Mouse (Mus musculus) erythroblast, embryonic 14.5 days (primary cell): Measurements from ENCODE around the gene Glud1.

Experiments
- GATA1 ChIP-seq: IDR thresholded peaks from 2 replicates; pipeline ENCODE4 v1.6.1; 2012; ENCODE audit warnings: low read length, inconsistent platforms, mixed read lengths
- TAL1 ChIP-seq: IDR thresholded peaks from 3 replicates; pipeline ENCODE4 v1.6.1; 2012; ENCODE audit warnings: low read length, inconsistent platforms, mixed read lengths

DNA sequence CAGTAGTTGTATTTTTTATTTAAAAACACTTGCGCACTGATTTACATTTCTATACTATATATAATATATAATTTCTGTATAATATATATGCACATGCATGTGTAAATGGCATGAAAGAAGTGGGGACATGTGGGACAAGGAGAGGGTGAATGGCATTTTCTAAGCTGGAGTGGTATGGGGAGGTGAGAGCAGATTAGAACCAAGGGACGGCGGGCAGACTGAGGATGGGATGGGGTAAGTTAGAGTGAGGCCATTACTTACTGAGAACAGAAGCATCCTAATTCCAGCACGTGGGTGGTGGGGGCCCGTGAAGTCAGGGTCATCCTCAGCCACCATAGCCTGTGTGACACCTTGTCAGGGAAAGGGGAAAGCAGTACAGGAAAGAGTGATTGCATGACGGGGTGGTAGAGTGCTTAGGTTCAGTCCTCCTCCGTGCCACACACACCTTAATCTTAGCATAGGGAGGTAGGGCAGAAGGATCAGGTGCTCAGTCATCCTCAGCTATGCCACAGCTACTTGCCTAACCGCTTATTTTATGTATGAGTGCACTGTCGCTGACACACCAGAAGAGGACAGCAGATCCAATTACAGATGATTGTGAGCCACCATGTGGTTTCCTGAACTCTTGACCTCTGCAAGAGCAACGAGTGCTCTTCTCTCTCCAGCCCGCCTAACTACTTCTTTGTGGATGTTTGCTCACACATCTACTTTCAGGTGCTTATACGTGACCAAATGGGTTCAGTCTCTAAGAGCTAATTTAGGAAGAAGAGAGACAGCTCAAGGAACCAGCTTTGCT lies 35.4 kb downstream of the Glud1 start:
- TF ChIP-seq GATA1 = no peak
- no peak for TF ChIP-seq TAL1
